Mouse (Mus musculus): ENCODE measurements around the gene Tbc1d10b.
"Not testable (repeated sequence)": the region's sequence is repeated elsewhere in the genome, so short reads cannot be mapped to it uniquely, and the experiment has no call there.

The Tbc1d10b gene

GRCm38 (mm10) chr7:127208295-127208552 is at the start of gene Tbc1d10b:
Gene Tbc1d10b, minus strand, starts transcription at chr7:127208468.
- DNase-seq (ENCODE audit: low read depth, low spot score) = no peak

GRCm38 (mm10) chr7:127256518-127256917 is 48.2 kb upstream of the Tbc1d10b start:
- DNase-seq (ENCODE audit: low read depth, low spot score) = no peak

- no peak for DNase-seq (ENCODE audit: low read depth, low spot score)
Observed at GRCm38 (mm10) chr7:127255965-127256364, 47.7 kb upstream of the Tbc1d10b start.

- DNase-seq (ENCODE audit: low read depth, low spot score) = no peak
Observed at GRCm38 (mm10) chr7:127255008-127255407, 46.7 kb upstream of the Tbc1d10b start.

GRCm38 (mm10) chr7:127253821-127254769 is 45.8 kb upstream of the Tbc1d10b start:
- peak; percentile 96 for DNase-seq (ENCODE audit: low read depth, low spot score)

- no peak for DNase-seq (ENCODE audit: low read depth, low spot score)
Observed at GRCm38 (mm10) chr7:127253341-127253740, 45.1 kb upstream of the Tbc1d10b start.

GRCm38 (mm10) chr7:127252414-127252813 is 44.1 kb upstream of the Tbc1d10b start:
- DNase-seq (ENCODE audit: low read depth, low spot score) = no peak

- not testable (repeated sequence) for DNase-seq (ENCODE audit: low read depth, low spot score)
Observed at GRCm38 (mm10) chr7:127250511-127250910, 42.2 kb upstream of the Tbc1d10b start.

GRCm38 (mm10) chr7:127244658-127245510 is 36.6 kb upstream of the Tbc1d10b start:
- DNase-seq (ENCODE audit: low read depth, low spot score) = no peak

GRCm38 (mm10) chr7:127243870-127244657 is 35.8 kb upstream of the Tbc1d10b start, which contains the start of gene Zfp771:
Gene Zfp771, plus strand, starts transcription at chr7:127244274.
- DNase-seq (ENCODE audit: low read depth, low spot score) = peak; percentile 76

- no peak for DNase-seq (ENCODE audit: low read depth, low spot score)
Observed at GRCm38 (mm10) chr7:127243361-127243867, 35.1 kb upstream of the Tbc1d10b start.

GRCm38 (mm10) chr7:127234777-127235176 is 26.5 kb upstream of the Tbc1d10b start:
- no peak for DNase-seq (ENCODE audit: low read depth, low spot score)

- no peak for DNase-seq (ENCODE audit: low read depth, low spot score)
Observed at GRCm38 (mm10) chr7:127233765-127234164, 25.5 kb upstream of the Tbc1d10b start.

GRCm38 (mm10) chr7:127233368-127233749 is 25.1 kb upstream of the Tbc1d10b start:
- DNase-seq (ENCODE audit: low read depth, low spot score) = no peak

- no peak for DNase-seq (ENCODE audit: low read depth, low spot score)
Observed at GRCm38 (mm10) chr7:127232622-127233367, 24.5 kb upstream of the Tbc1d10b start, which contains the start of the genes Zfp553 and Sept1. Gene Zfp553, plus strand, starts transcription at chr7:127233061. Gene Sept1, minus strand, starts transcription at chr7:127233130.

GRCm38 (mm10) chr7:127231826-127232621 is 23.8 kb upstream of the Tbc1d10b start:
- DNase-seq (ENCODE audit: low read depth, low spot score) = no peak

GRCm38 (mm10) chr7:127231376-127231775 is 23.1 kb upstream of the Tbc1d10b start:
- no peak for DNase-seq (ENCODE audit: low read depth, low spot score)

- DNase-seq (ENCODE audit: low read depth, low spot score) = no peak
Observed at GRCm38 (mm10) chr7:127228615-127229303, 20.5 kb upstream of the Tbc1d10b start.
